Mouse (Mus musculus): ENCODE results near the gene Samd4. TPM values are rescaled to one million over a fixed set of nuclear protein-coding genes. Genes with fewer than 3 reads are reported as not detected.
"Not testable (repeated sequence)": the region's sequence is repeated elsewhere in the genome, so short reads cannot be mapped to it uniquely, and the experiment has no call there.

Gene Samd4
- total RNA-seq, 2 experiments from 2014 or later: 50.6 to 52.6 TPM

GRCm38 (mm10) chr14:47087669-47088250 is 205.1 kb downstream of the Samd4 start:
- DNase-seq: peak; percentile 24
- intact Hi-C loops (cut with DNase I): loop anchor here (2.0 to 5.0 kb wide), 4 partner anchors 83 to 255 kb away; partner anchors contain the start of gene Cgrrf1
- TF ChIP-seq CTCF (IDR thresholded peaks at IDR 0.05): no peak
- no peak overlapping the region for H3K4me3 ChIP-seq
- H3K27ac ChIP-seq: peak overlapping the region; percentile 84; the same call in 1 of the 2 replicates

GRCm38 (mm10) chr14:47088339-47088738 is 205.7 kb downstream of the Samd4 start:
- no peak for DNase-seq
- intact Hi-C loops (cut with DNase I): loop anchor here (5.0 kb wide), 2 partner anchors 94 to 256 kb away; partner anchors contain the start of gene Cgrrf1
- H3K27ac ChIP-seq: peak overlapping the region; percentile 84
- TF ChIP-seq CTCF (IDR thresholded peaks at IDR 0.05): no peak
- no peak overlapping the region for H3K4me3 ChIP-seq

- H3K27ac ChIP-seq: peak overlapping the region; percentile 84
- peak; percentile 69 for DNase-seq
- TF ChIP-seq CTCF (IDR thresholded peaks at IDR 0.05): no peak
- no peak overlapping the region for H3K4me3 ChIP-seq
- intact Hi-C loops (cut with DNase I): loop anchor here (5.0 kb wide), 2 partner anchors 93 to 257 kb away; partner anchors contain the start of gene Cgrrf1
Observed at GRCm38 (mm10) chr14:47089153-47089552, 206.5 kb downstream of the Samd4 start.

GRCm38 (mm10) chr14:47091908-47092307 is 209.3 kb downstream of the Samd4 start:
- DNase-seq: no peak
- H3K4me3 ChIP-seq: no peak overlapping the region
- no peak for TF ChIP-seq CTCF (IDR thresholded peaks at IDR 0.05)
- intact Hi-C loops (cut with DNase I): no loop called here
- H3K27ac ChIP-seq: no peak overlapping the region

- H3K27ac ChIP-seq: no peak overlapping the region
- intact Hi-C loops (cut with DNase I): no loop called here
- TF ChIP-seq CTCF (IDR thresholded peaks at IDR 0.05): no peak
- DNase-seq: no peak
- no peak overlapping the region for H3K4me3 ChIP-seq
Observed at GRCm38 (mm10) chr14:47093355-47093792, 210.7 kb downstream of the Samd4 start.

- H3K4me3 ChIP-seq: no peak overlapping the region
- no peak overlapping the region for H3K27ac ChIP-seq
- intact Hi-C loops (cut with DNase I): no loop called here
- no peak for TF ChIP-seq CTCF (IDR thresholded peaks at IDR 0.05)
- DNase-seq: no peak
Observed at GRCm38 (mm10) chr14:47095036-47095435, 212.4 kb downstream of the Samd4 start.

GRCm38 (mm10) chr14:47096357-47096756 is 213.7 kb downstream of the Samd4 start:
- peak overlapping the region; percentile 51; the same call in 1 of the 2 replicates for H3K27ac ChIP-seq
- DNase-seq: peak; percentile 55

GRCm38 (mm10) chr14:47104246-47105173 is 221.9 kb downstream of the Samd4 start:
- no peak for TF ChIP-seq CTCF (IDR thresholded peaks at IDR 0.05)
- H3K27ac ChIP-seq: no peak overlapping the region
- peak; percentile 44 for DNase-seq
- intact Hi-C loops (cut with DNase I): no loop called here
- H3K4me3 ChIP-seq: peak overlapping the region; percentile 57

More at GRCm38 (mm10) chr14:47096357-47096756, 213.7 kb downstream of the Samd4 start:
- intact Hi-C loops (cut with DNase I): no loop called here
- H3K4me3 ChIP-seq: no peak overlapping the region
- TF ChIP-seq CTCF (IDR thresholded peaks at IDR 0.05): no peak

- H3K27ac ChIP-seq: no peak overlapping the region
- intact Hi-C loops (cut with DNase I): no loop called here
- no peak for TF ChIP-seq CTCF (IDR thresholded peaks at IDR 0.05)
- H3K4me3 ChIP-seq: no peak overlapping the region
- no peak for DNase-seq
Observed at GRCm38 (mm10) chr14:47105174-47105557, 222.5 kb downstream of the Samd4 start.

- no peak overlapping the region for H3K27ac ChIP-seq
- no peak overlapping the region for H3K4me3 ChIP-seq
- intact Hi-C loops (cut with DNase I): no loop called here
- no peak for DNase-seq
- TF ChIP-seq CTCF (IDR thresholded peaks at IDR 0.05): no peak
Observed at GRCm38 (mm10) chr14:47105755-47106154, 223.1 kb downstream of the Samd4 start.

- DNase-seq: no peak
- Histone ChIP-seq H3K4me3 (no peak overlapping the region), H3K27ac (no peak overlapping the region)
- no peak for TF ChIP-seq CTCF (IDR thresholded peaks at IDR 0.05)
- intact Hi-C loops (cut with DNase I): no loop called here
Observed at GRCm38 (mm10) chr14:47107461-47107860, 224.8 kb downstream of the Samd4 start.

- H3K27ac ChIP-seq; H3K4me3 ChIP-seq; DNase-seq; intact Hi-C loops (cut with DNase I): not testable (repeated sequence)
Observed at GRCm38 (mm10) chr14:47110391-47110790, 227.7 kb downstream of the Samd4 start.

- intact Hi-C loops (cut with DNase I): no loop called here
- Histone ChIP-seq H3K27ac (no peak overlapping the region), H3K4me3 (no peak overlapping the region)
- no peak for DNase-seq
- no peak for TF ChIP-seq CTCF (IDR thresholded peaks at IDR 0.05)
Observed at GRCm38 (mm10) chr14:47111341-47111740, 228.7 kb downstream of the Samd4 start.

Data from gastrocnemius, adult 2 months (tissue).